Mouse (Mus musculus) heart, embryonic 16.5 days (tissue): ENCODE data around the gene Hdac9. TPM values are rescaled to one million over a fixed set of nuclear protein-coding genes. Genes with fewer than 3 reads are reported as not detected.

Experiments used
- ATAC-seq: fragments of 200-750 bp; cut with Nextera tagmentation; replicated peaks from 2 replicates; pipeline ENCODE4 v1.8.0; 2017; ENCODE audit warnings: moderate number of reproducible peaks; ENCODE audit not compliant: insufficient read depth, low FRiP score; ENCODE audit errors: extremely low read depth
- H3K27ac ChIP-seq: fragments of 300-500 bp; sonication (generic); 2 replicates; pipeline ENCODE4 v1.5.1; 2014; ENCODE audit warnings: mild to moderate bottlenecking, low read length, control low read depth, moderate library complexity
- H3K27me3 ChIP-seq: fragments of 300-500 bp; sonication (generic); 2 replicates; pipeline ENCODE4 v1.6.1; 2014; ENCODE audit warnings: low read length, mixed read lengths; ENCODE audit not compliant: control insufficient read depth, insufficient read depth
- H3K36me3 ChIP-seq: fragments of 300-500 bp; sonication (generic); 2 replicates; pipeline ENCODE4 v1.6.1; 2014; ENCODE audit not compliant: control insufficient read depth, insufficient read depth
- H3K4me1 ChIP-seq: fragments of 300-500 bp; sonication (generic); 2 replicates; pipeline ENCODE4 v1.6.1; 2014; ENCODE audit warnings: low read length, mixed read lengths; ENCODE audit not compliant: control insufficient read depth, insufficient read depth
- H3K4me2 ChIP-seq: fragments of 300-500 bp; sonication (generic); 2 replicates; pipeline ENCODE4 v1.6.1; 2014; ENCODE audit warnings: low read depth, mild to moderate bottlenecking, control low read depth, low read length
- H3K4me3 ChIP-seq: fragments of 300-500 bp; sonication (generic); 2 replicates; pipeline ENCODE4 v1.5.1; 2014; ENCODE audit warnings: mild to moderate bottlenecking, control low read depth, low read length
- H3K9ac ChIP-seq: fragments of 300-500 bp; sonication (generic); 2 replicates; pipeline ENCODE4 v1.6.1; 2014; ENCODE audit warnings: low read length, control low read depth
- H3K9me3 ChIP-seq: fragments of 300-500 bp; sonication (generic); replicated peaks from 2 replicates; pipeline ENCODE4 v1.6.1; 2016; ENCODE audit warnings: low read length; ENCODE audit not compliant: control insufficient read depth
- WGBS: fragments of 180-500 bp; shearing (Covaris S2); extraction: QIAGEN DNeasy Blood & Tissue Kit; methylation state at CpG from one replicate; pipeline ENCODE4 v1.1.7; 2014; 5-methylcytosine and 5-hydroxymethylcytosine counted together
- polyA plus RNA-seq: library from polyadenylated mRNA; unstranded; fragments of >200 nt; fragmentation: Nextera tagmentation; extraction: Ambion mirVana; gene quantifications from 2 replicates; pipeline ENCODE4 v1.2.1, GENCODE M21; 2015

Gene Hdac9
- polyA plus RNA-seq, 1 experiment from 2014 or later, result 21.4 TPM

DNA sequence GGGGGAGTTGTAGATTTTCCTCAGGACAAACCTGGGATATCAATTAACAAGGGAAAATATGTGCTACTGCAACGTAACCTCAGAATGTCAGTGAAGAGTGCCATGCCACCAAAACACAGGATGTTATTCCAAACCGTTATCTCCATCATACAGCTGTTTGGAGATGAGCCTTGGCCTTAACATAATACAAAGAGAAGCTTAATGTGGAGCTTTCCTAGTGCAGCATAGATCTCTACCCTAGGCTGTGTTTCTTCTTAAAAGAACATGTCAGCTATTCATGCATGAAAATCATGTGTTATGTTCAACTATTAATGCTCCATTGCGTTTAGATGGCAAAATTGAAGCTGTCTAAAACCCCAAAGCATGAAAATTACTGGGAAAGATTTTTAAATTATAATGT, 522.6 kb downstream of the Hdac9 start:
- 66% methylated on average over 3 of the region's 3 CpGs for WGBS
- no peaks in the 10 kb centered on the region for H3K27me3 ChIP-seq
- ATAC-seq, result no peak
- no peaks in the 10 kb centered on the region for H3K4me1 ChIP-seq
- no peak overlapping the region for H3K4me2 ChIP-seq
- H3K27ac ChIP-seq, result no peak overlapping the region
- no peak overlapping the region for H3K9ac ChIP-seq
- H3K9me3 ChIP-seq, result no peaks in the 10 kb centered on the region
- no peak overlapping the region for H3K4me3 ChIP-seq
- H3K36me3 ChIP-seq, result peaks cover 6% of the 10 kb centered on the region; the same call in 1 of the 2 replicates

DNA sequence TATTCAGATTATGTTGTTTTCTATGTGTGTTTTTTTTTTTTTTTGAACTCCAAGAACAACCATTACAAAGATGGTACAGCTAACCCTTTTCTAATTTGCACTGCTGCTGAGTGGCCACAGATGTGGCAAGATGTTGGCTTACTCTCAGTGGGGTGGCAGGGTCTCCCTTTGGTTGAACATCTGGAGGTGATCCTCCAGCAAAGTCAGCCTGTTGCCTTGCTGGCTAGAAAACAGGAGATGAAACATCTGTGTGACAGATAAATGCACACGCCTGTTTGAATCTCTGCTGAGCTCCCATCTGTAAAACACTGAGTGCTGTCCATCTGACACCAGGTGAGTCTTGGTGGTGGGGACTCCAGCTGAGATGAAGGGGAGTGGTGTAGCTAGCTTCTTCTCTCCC, 537.2 kb downstream of the Hdac9 start:
- Histone ChIP-seq H3K27me3 (no peaks in the 10 kb centered on the region), H3K9ac (no peak overlapping the region), H3K27ac (no peak overlapping the region), H3K36me3 (0 out of 2 replicates have a peak, but pooled peaks cover 2% of the 10 kb centered on the region), H3K9me3 (no peaks in the 10 kb centered on the region), H3K4me3 (no peak overlapping the region), H3K4me2 (no peak overlapping the region), H3K4me1 (no peaks in the 10 kb centered on the region)
- ATAC-seq, result no peak
- 80% methylated on average over 1 of the region's 1 CpGs for WGBS

DNA sequence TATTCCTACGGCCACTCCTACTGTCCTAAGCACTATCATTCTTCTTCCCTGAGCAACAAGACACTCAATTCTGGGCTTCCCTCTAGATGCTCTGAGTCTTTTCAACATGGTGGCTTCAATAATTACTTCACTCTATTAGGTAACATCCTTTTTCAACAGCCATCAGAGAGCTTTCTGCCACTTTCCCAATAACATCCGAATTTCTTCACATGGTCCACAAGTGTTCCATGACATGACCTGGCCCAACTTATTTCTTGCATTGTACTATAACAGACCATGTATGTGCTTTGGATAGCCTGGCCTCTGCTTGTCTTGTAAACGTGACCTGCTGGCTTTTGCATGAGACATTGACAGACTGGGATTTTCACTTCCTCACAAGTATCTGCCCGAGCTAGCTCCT, 538.3 kb downstream of the Hdac9 start:
- Histone ChIP-seq H3K9ac (no peak overlapping the region), H3K36me3 (0 out of 2 replicates have a peak, but pooled peaks cover 4% of the 10 kb centered on the region), H3K4me3 (no peak overlapping the region), H3K4me1 (no peaks in the 10 kb centered on the region), H3K27ac (no peak overlapping the region), H3K27me3 (no peaks in the 10 kb centered on the region), H3K4me2 (no peak overlapping the region), H3K9me3 (no peaks in the 10 kb centered on the region)
- 78% methylated on average over 4 of the region's 4 CpGs for WGBS
- no peak for ATAC-seq

DNA sequence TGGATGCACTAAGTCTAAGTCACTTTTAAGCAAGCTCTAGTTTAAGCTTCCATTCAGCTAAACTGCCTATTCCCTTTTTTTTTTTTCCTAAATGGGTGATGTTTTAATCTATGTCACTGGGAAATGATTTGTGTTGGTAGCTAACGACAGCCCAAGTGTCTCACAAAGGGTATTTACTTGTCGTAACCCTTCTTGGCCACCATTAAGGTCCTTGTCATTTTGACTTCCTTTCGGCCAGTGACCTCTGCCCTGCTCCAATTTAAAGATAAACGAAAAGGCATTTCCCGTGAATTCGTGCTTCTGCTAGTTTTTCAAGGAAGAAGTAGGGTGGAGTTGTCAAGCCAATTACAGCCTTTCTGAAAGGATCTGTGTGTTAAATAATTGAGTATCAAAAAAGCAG, 565.0 kb downstream of the Hdac9 start:
- H3K27ac ChIP-seq, result no peak overlapping the region
- 41% methylated on average over 6 of the region's 6 CpGs for WGBS
- no peak overlapping the region for H3K4me2 ChIP-seq

GRCm38 (mm10) chr12:34347529-34347928, 569.4 kb downstream of the Hdac9 start:
- no peaks in the 10 kb centered on the region for H3K9me3 ChIP-seq
- no peaks in the 10 kb centered on the region for H3K36me3 ChIP-seq
- no peaks in the 10 kb centered on the region for H3K4me1 ChIP-seq
- no peaks in the 10 kb centered on the region for H3K27me3 ChIP-seq
- H3K27ac ChIP-seq, result no peak overlapping the region
- H3K9ac ChIP-seq, result no peak overlapping the region
- H3K4me3 ChIP-seq, result no peak overlapping the region
- no peak for ATAC-seq
- 78% methylated on average over 2 of the region's 2 CpGs for WGBS
- H3K4me2 ChIP-seq, result no peak overlapping the region

More for the DNA sequence above, 565.0 kb downstream of the Hdac9 start:
- no peak overlapping the region for H3K9ac ChIP-seq
- no peaks in the 10 kb centered on the region for H3K36me3 ChIP-seq
- H3K4me3 ChIP-seq, result no peak overlapping the region
- H3K4me1 ChIP-seq, result no peaks in the 10 kb centered on the region
- no peak for ATAC-seq
- no peaks in the 10 kb centered on the region for H3K27me3 ChIP-seq
- no peaks in the 10 kb centered on the region for H3K9me3 ChIP-seq

DNA sequence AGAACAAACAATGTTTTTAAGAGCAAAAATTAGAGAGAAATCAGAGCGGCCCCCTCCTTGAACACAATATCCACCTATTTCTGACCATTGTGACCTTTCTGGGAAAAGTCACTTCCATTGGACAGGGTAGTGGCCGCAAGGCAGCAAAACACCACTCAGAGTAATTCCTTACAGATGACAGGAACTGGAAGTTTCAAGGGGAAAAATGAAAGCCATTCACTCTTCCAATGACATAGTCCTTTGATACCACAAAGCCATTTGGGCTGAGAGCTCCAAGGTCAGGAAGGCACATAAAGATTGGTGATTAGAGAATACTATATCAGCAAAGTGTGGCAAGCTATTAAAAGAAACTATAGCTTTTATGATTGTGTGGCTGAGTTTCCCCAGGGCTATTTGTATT, 574.1 kb downstream of the Hdac9 start:
- H3K27me3 ChIP-seq, result no peaks in the 10 kb centered on the region
- H3K27ac ChIP-seq, result no peak overlapping the region
- H3K9me3 ChIP-seq, result no peaks in the 10 kb centered on the region
- ATAC-seq, result no peak
- no peaks in the 10 kb centered on the region for H3K36me3 ChIP-seq
- no peaks in the 10 kb centered on the region; the same call in 1 of the 2 replicates for H3K4me1 ChIP-seq
- H3K4me3 ChIP-seq, result no peak overlapping the region
- 78% methylated on average over 2 of the region's 2 CpGs for WGBS
- H3K4me2 ChIP-seq, result no peak overlapping the region
- no peak overlapping the region for H3K9ac ChIP-seq

DNA sequence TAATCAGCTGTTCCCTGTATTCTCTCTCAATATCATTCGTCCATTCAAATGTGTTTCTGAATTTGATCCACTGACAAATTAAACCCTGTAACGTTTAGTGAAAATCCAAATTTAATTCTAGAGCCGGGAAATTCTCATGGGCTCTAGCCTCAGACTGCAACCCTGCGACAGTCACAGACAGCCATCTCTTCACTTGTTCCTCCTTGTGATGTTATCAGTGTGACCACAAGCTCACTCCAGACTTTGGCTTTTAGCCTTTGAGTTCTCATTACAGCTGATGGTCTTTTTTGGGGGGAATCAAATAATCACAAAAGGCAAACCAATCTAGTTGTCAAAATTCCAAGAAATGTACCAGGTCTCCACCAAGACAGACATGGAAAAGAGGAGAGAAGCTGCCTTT, 578.0 kb downstream of the Hdac9 start:
- 73% methylated on average over 4 of the region's 4 CpGs for WGBS
- Histone ChIP-seq H3K27ac (no peak overlapping the region), H3K36me3 (no peaks in the 10 kb centered on the region), H3K27me3 (no peaks in the 10 kb centered on the region), H3K4me3 (no peak overlapping the region), H3K9me3 (no peaks in the 10 kb centered on the region), H3K4me1 (no peaks in the 10 kb centered on the region; the same call in 1 of the 2 replicates), H3K4me2 (no peak overlapping the region), H3K9ac (no peak overlapping the region)
- no peak for ATAC-seq

GRCm38 (mm10) chr12:34334455-34335084, 582.3 kb downstream of the Hdac9 start:
- ATAC-seq, result no peak
- no peaks in the 10 kb centered on the region for H3K36me3 ChIP-seq
- no peak overlapping the region for H3K4me2 ChIP-seq
- WGBS, result 61% methylated on average over 4 of the region's 4 CpGs
- no peak overlapping the region for H3K4me3 ChIP-seq
- no peak overlapping the region for H3K9ac ChIP-seq
- H3K9me3 ChIP-seq, result no peaks in the 10 kb centered on the region
- no peak overlapping the region for H3K27ac ChIP-seq
- H3K27me3 ChIP-seq, result no peaks in the 10 kb centered on the region
- H3K4me1 ChIP-seq, result no peaks in the 10 kb centered on the region; the same call in 1 of the 2 replicates

DNA sequence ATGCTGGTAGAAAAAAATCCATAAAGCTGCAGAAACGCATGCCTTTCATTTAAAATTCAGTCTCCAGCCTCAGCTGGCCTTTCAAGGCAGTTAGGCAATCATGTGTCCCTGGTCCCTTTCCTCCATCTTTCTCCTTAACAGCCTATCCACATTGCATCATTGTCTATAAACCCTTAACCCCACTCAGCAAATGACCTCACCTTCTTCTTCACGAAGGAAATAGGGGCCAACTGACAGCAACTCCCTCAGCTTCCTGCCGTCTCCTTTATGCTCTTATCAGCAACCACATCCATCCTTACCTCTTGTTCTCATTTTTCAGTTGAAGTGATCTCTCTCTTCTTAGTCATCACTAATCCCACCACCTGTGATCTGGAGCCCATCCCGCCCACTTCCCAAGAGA, 584.0 kb downstream of the Hdac9 start:
- 48% methylated on average over 4 of the region's 4 CpGs for WGBS
- peak; percentile 55; the same call in 1 of the 2 replicates for ATAC-seq
- Histone ChIP-seq H3K36me3 (no peaks in the 10 kb centered on the region), H3K4me2 (no peak overlapping the region), H3K4me1 (no peaks in the 10 kb centered on the region; the same call in 1 of the 2 replicates), H3K9ac (no peak overlapping the region), H3K9me3 (no peaks in the 10 kb centered on the region), H3K27ac (no peak overlapping the region), H3K27me3 (no peaks in the 10 kb centered on the region), H3K4me3 (no peak overlapping the region)
